Mouse (Mus musculus) v-Abl transformed pro-B cells (cell line): ENCODE data around the gene Ubqln4.

ENCODE experiments used
- in situ Hi-C, 2 experiments: fragments of 400-800 bp; cut with MboI; formaldehyde crosslinking; loops; one replicate each; pipeline ENCODE4 v1.15.1; 2025; ENCODE audit not compliant: unreplicated experiment in 2 of 2

The Ubqln4 gene

DNA sequence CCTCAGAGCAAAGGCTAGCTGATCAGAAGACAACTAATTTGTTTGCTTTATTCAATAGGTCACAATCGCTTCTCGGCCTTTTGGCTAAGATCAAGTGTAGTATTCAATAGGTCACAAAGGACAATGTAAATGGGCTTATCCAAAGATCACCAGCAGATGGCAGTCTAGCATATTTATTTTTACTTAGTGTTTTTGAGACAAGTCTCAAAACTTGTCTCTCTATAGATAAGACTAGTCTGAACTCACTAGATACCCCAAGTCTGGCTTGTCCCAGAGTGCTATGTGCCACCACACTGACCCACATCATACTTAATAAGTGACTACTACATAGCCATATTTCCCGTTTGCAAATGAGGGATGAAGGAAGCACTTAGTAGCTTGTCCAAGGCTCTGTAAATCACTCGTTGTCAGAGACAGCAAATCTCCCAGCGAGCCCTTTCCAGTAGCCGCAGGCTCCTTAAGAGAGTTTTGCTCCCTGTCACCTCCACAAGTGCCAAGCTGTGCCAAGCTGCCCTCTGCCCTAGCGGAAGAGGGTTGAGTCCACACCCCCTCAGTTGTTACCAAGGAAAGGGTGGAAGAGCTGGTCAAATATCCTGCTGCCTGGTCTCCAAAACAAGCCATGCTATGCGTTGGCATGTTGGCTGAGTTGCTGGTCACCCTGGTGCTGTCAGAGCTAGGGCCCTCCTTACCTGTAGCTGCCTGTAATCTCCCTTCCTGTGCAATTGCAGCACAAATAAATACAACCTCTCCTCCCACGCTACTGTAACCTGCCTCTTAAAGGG, 38.6 kb downstream of the Ubqln4 start:
- in situ Hi-C loops: loop anchor here in 1 of 2 experiments (10.0 kb wide), 1 partner anchor 153 kb away; no protein-coding TSS in a partner anchor

DNA sequence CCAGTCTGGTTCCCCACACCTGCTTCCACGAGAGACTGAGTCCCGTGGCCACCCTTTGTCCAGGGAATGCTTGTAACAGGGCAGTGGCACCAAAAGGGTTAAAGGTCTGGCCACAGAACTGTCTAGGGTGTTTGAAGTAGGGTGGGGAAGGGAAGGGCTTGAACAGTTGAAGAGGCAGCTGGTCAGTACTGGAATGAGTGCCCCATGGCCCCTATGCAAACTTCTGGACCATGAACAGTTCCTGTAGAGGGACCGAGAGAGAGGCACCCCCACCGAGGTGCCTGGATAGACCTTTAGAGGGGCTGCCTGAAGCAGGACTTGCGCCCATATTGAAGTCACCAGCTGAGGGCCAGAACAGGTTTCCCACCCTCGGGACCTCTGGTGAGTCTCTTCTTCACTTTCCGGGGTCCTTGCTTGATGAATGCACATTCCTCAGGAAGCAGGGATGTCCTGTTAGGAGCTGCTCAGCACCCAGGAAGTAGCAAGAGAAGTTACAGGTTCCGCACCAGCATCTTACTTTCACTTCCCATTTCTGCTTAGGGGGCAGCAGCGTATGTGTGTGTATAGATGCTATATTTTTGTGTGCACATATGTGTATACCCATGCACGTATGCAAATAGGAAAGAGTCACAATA, 39.5 kb downstream of the Ubqln4 start:
- in situ Hi-C loops: loop anchor here in 1 of 2 experiments (10.0 kb wide), 1 partner anchor 152 kb away; no protein-coding TSS in a partner anchor

DNA sequence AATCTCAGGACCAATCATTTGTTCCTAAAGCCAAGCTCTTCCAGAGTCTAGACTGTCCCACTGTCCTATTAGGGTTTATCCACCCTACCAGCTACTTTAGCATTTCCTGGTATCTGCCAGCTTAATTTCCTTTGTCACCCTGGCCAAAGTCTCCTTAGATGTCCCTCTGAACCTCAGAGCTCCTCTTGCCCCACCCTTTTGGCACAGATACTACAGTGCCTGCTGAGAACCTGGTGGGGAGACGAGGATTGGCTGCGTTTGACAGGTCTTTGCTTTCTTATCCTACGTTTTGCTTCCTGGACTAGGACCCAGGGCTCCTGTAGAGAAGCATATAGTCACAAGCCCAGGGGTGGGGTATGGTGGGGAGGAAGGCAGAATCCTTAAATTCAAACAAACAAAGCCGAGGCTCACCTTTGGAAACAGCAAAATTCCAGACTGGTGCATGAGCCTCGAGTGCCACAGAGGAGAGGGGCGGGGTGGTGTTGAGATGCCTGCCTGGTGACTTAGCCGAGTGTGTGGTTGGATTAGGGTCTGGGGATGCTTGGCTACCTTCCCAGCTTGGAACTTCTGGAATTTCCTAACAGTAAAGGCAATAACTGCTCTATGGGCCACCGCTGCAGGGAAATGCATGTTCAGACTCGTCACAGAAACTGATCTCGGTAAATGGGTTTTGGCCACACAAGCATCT, 40.5 kb downstream of the Ubqln4 start:
- in situ Hi-C loops: loop anchor here in 1 of 2 experiments (10.0 kb wide), 1 partner anchor 151 kb away; no protein-coding TSS in a partner anchor

DNA sequence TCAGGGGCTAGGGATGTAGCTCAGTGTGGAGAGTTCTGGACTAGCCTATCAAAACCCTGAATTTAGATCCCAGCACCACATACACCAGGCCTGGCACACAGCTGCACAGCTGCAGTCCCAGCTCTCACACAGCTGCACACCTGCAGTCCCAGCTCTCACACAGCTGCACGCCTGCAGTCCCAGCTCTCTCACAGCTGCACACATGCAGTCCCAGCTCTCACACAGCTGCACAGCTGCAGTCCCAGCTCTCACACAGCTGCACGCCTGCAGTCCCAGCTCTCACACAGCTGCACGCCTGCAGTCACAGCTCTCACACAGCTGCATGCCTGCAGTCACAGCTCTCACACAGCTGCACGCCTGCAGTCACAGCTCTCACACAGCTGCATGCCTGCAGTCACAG, 43.0 kb downstream of the Ubqln4 start:
- in situ Hi-C loops: loop anchor here in 1 of 2 experiments (10.0 kb wide), 1 partner anchor 148 kb away; no protein-coding TSS in a partner anchor

DNA sequence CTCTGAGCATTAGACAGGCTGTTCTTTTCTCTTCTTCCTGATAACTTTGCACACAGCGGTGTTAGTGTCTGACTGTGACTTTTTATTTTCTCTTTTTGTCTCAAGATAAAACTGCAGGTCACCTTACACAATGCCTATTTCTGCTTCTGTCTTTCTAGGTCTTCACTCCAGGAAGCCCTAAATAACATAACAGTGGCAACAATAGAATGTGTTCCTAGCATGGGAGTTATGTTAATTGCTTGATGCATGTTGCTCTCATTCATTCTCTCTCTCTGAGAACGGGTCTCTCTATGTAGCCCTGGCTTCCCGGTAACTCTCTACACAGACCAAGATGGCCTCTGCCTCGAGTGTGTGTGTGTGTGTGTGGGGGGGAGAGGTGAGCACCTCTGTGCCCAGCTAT, 48.9 kb downstream of the Ubqln4 start:
- in situ Hi-C loops: loop anchor here (5.0 to 10.0 kb wide), 2 partner anchors 115 to 118 kb away; no protein-coding TSS in a partner anchor

DNA sequence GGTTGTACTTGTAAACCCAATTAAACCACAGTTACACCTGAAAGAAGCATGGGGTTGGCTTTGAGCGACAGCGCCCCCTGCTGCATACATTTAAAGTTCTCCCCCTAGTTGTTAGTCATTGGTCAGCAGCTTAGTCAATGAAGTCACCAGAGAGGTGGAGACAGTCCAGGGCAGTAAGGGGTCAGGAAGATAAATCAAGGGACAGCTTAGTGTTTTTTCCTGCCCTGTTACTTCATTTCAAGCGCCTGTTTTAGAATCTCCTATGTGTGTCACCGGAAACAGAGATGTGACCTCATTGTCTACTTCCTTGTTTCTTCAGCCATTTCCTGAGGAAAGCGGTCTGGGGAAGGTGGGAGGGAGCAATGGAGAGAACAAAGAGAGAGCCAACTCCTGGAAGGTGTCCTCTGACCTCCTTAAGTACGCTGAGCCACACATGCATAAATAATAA, 50.2 kb downstream of the Ubqln4 start:
- in situ Hi-C loops: loop anchor here (5.0 to 10.0 kb wide), 2 partner anchors 116 to 119 kb away; no protein-coding TSS in a partner anchor

- in situ Hi-C loops: loop anchor here (5.0 to 10.0 kb wide), 4 partner anchors 37 to 142 kb away; no protein-coding TSS in a partner anchor
Observed at GRCm38 (mm10) chr3:88604863-88605262, 51.3 kb downstream of the Ubqln4 start.

DNA sequence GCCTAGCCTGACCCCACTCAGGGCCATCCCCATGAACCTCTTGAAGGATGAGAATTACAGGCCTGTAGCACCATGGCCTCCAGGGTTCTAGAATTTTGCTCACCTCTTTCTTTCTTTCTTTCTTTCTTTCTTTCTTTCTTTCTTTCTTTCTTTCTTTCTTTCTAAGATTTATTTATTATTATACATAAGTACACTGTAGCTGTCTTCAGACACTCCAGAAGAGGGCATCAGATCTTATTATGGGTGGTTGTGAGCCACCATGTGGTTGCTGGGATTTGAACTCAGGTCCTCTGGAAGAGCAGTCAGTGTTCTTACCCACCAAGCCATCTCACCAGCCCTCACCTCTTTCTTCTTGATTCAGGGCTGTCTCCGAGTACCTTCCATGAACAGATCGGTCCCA, 52.1 kb downstream of the Ubqln4 start, which contains the start of gene Arhgef2:
TSS of gene Arhgef2 (plus strand) at position 301 of the 400 bp plus-strand sequence.
- in situ Hi-C loops: loop anchor here (5.0 to 10.0 kb wide), 3 partner anchors 37 to 142 kb away; no protein-coding TSS in a partner anchor

DNA sequence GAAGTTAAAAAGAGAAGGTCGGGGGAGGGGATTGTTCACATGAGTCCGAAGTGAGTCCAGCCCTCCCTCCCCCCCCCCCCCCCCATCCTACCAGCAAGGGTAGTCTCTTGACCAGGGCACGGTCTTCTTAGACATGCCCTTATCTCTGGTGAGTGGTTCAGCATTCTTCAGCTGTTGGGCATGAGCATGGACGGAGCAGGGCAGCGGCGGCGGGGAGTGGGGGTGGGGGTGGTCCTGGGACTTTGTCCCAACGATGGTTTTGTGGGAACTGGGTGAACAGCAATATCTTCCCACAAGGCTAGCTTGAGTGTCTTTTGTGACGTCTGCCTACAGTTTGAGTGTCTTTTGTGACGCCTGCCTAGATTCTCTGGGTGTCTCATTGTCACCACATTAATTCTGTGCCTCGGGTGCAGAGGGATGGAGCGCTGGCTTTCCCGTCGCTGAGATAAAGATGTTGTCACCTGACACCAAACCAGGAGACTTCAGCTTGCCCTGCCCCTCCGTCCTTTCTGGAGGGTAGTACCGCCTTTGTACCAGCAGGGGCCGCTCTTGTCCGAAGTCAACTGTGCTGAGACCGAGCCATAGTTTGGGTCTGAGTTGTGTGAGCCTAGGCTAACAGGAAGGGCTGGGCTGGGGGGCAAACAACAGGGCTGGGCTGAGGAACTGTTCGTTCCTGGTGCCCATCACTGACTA, 53.7 kb downstream of the Ubqln4 start:
- in situ Hi-C loops: loop anchor here (5.0 to 10.0 kb wide), 3 partner anchors 35 to 140 kb away; no protein-coding TSS in a partner anchor

DNA sequence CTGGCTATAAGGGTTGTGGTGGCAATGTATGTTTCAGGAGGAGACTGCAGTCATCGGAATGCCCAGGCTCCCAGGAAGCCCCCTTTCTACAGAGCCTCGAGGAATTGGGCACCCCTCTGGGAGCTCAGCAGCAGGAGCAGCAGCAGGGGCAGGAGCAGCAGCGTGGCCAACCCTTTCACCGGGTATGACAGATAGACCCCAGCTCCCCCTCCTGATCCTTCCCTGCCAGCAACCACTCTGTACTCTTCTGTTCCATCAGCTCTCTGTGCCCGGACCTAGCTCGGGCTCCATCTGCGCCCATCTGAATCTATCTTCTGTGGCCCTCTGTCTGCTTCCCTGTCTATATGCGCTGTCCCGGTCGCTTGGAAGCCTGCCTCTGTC, 54.2 kb downstream of the Ubqln4 start:
- in situ Hi-C loops: loop anchor here (5.0 to 10.0 kb wide), 3 partner anchors 35 to 140 kb away; no protein-coding TSS in a partner anchor

DNA sequence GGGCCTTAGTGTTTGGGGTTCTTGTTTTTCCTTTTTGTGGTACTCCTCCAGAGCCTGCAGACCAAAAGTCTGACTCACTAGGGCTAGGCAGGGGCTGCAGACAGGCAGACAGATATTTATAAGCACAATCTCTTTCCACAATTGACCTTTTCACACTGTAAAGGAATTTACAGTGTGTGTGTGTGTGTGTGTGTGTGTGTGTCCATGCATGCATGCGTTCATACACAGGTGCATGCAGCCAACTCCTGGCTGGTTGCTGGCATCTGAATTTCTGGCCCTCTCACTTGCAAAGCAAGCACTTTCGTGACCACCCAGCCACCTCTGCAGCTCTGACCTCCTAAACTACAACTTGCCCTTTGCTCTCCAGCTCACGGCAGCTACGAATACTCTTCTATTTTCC, 55.5 kb downstream of the Ubqln4 start:
- in situ Hi-C loops: loop anchor here (5.0 to 10.0 kb wide), 3 partner anchors 33 to 138 kb away; no protein-coding TSS in a partner anchor

DNA sequence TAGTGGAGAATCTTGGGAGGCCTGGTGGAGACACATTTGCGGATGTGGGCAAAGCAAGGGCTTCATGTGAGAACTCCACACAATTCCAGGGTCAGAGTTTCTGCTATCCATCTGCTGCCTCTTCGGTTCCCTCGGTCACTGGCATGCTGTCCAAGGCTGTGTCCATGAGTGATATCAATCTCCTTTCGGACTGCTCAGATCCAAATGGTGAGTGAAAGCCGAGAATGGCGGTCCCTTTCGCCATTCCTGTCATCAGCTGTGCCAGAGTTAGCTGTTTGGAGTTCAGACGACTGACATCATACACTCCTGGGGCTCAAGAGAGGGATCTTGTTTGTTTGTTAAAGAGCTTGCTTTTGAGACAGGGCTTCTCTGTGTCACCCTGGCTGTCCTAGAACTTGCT, 60.9 kb downstream of the Ubqln4 start:
- in situ Hi-C loops: no loop called here

DNA sequence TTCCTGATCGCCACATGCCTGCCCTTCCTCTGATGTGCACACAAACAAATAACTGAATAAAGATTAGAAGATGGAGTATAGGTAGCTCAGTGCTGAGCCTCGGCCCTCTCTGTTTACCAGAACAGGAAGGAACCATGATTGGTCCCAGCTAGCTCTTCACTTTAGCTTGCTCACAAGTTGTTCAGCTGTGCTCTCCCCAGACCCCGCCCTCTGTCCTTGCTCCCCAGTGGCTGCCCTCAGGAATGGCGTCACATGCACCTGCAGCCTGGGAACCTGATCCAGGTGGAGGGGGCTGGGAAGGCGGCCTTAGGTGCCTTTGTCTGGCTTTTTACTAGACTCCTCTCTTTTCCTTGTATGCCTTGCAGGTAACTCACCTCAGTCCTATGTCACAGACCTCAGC, 61.6 kb downstream of the Ubqln4 start:
- in situ Hi-C loops: no loop called here

DNA sequence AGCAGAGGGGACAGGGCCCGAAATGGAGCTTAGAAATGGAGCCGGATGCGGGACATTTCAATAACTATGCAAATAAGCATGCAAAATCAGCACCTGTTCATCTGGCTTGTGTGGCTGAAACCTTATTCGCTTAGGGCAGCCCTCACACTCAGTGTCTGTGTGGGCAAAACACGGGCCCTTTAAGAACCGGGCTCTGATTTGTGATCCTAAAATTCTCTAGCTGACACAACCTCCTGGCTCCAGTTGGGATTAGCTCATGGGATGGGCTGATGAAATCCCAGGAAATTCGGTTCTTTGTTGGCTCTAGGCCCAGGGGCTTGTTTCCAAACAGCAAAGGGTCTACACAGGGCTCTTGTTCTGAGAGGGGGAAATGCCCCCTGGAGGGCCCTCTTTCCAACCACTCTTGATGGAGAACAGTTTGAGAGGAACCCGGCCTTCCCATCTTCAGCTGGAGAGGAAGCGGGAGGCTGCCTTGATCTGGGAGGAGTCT, 62.4 kb downstream of the Ubqln4 start:
- in situ Hi-C loops: no loop called here

GRCm38 (mm10) chr3:88616951-88617500, 63.5 kb downstream of the Ubqln4 start:
- in situ Hi-C loops: no loop called here

- in situ Hi-C loops: no loop called here
Observed at GRCm38 (mm10) chr3:88618074-88618871, 64.7 kb downstream of the Ubqln4 start.
